Mouse (Mus musculus) megakaryocyte progenitor cell, adult 5-6 weeks (primary cell): Measurements from ENCODE around the gene Btbd11. TPM values are rescaled to one million over a fixed set of nuclear protein-coding genes. Genes with fewer than 3 reads are reported as not detected.
A peak's percentile ranks its signal among the peaks of the same experiment; 100 is the strongest.

Experiments
- ATAC-seq: replicated peaks from 2 replicates; pipeline ENCODE4 v1.8.0; 2016; ENCODE audit warnings: mild to moderate bottlenecking, moderate TSS enrichment, inconsistent platforms; ENCODE audit not compliant: poor library complexity
- total RNA-seq, 2 experiments: library from RNA; stranded (forward) in 1 of 2; stranded (reverse) in 1 of 2; fragments of 157-497, 149-512 nt in 1 of 2; fragments of 200-1000 nt in 1 of 2; gene quantifications; 2 replicates each; pipeline versions ENCODE4 v1.2.3 to v1.2.4; 2015 to 2017

Btbd11 gene
- total RNA-seq, 2 experiments from 2014 or later = 1.6 to 2.7 TPM

DNA sequence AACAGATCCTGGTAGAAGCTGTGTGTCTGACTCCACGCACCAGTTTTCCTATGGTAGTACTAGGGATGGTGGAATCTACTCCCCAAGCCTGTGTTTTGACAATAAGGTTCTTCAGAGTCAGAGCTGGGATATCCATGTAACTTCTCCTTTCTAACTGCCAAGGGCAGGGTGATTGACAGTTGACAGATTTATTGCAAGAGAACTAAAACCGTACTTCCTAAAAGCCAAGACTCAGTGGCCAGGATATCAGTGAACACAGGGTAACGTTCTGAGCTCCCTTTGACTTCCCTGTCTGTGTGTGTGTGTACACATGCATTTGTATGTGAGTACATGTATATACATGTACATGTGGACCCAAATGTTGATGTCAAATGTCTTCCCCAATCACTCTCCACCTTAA, 201.1 kb downstream of the Btbd11 start:
- ATAC-seq = peak; percentile 94

GRCm38 (mm10) chr10:85590043-85590442, 203.4 kb downstream of the Btbd11 start:
- ATAC-seq = no peak

GRCm38 (mm10) chr10:85591296-85591695, 204.7 kb downstream of the Btbd11 start:
- ATAC-seq = no peak

DNA sequence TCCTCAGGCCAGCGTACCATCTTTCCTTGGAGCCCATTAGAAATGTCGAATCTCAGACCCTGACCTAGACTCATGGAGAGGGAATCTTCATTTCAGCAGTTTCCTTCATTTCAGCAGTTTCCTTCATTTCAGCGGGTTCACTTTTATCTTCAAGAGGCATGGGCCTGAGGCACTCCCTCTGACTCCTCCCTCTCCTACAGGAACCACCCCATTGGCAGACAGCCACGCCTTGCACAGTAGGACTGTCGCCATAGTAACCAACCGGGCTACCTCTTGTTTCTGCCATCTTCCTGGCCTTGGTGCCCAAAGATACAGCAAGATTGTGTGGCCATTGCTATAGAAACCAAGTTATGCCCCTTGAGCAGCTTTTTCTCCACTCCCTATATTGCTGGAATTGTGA, 205.4 kb downstream of the Btbd11 start:
- peak; percentile 66 for ATAC-seq

- ATAC-seq = no peak
Observed at GRCm38 (mm10) chr10:85596301-85596700, 209.7 kb downstream of the Btbd11 start.

DNA sequence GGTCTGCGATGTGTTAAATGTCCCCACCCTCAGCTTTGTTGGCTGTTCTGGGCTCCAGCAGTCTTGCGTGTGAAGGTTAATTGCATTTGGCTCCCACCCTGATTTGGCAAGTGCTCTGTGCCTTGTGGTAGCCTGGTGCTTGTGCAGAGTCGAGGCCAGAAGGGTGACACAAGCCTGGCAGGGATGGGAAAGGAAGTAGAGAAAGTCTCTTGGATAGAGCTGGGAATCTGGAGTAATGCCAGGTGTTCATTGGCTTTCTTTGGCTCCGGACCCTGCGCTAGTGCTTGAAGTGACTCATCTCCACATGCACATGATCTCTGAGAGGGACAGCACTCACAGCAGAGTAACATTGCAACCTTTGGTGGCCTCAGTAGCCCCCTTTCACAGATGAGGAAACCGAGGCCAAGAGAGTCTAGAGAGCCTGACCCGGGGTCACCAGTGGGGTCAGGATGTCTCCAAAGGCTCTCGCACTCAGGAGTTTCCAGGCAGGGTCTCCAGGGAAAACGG, 211.5 kb downstream of the Btbd11 start:
- ATAC-seq = 0 out of 2 replicates have a peak, but pooled peaks have one; percentile 11

GRCm38 (mm10) chr10:85598603-85599542, 212.3 kb downstream of the Btbd11 start:
- ATAC-seq = peak; percentile 54

DNA sequence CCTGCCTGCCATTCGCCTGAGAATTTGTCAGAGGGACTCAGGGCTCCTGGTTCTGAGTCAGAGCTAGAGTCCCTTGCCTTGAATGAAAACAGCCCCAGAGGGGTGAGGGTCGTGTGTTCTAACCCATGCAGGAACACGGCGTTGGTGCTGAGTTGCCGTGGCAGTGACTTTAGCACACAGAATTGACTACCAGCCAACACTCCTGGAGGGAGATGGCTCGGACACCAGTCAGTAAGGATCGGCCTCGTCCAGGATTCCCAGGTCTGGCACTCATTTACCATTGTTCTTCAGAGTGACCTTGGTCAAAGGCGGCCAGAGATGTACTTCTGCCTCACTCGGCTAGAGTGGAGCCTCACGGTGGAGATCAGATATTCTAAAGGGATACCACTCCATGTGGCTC, 215.9 kb downstream of the Btbd11 start:
- no peak for ATAC-seq

DNA sequence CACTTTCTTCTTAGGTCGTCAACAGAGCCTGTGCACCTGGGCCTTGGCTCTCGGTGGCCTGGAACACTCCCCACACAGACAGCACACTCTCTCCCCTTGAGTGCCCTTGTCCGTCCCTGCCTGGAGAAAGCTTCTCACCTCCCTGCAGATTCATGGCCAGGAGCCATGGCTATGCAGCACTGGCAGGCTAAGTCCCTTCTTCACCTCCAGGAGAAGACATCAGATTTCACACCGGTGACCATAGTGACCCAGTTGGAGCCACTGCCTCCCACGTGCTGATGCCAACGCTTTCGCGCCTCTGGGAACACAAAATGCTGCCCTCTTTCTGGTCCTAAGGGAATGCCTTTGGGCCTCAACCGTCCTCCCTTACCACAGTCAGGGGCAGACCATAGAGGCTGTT, 217.9 kb downstream of the Btbd11 start:
- ATAC-seq = no peak

GRCm38 (mm10) chr10:85608550-85609278, 222.1 kb downstream of the Btbd11 start:
- no peak for ATAC-seq

DNA sequence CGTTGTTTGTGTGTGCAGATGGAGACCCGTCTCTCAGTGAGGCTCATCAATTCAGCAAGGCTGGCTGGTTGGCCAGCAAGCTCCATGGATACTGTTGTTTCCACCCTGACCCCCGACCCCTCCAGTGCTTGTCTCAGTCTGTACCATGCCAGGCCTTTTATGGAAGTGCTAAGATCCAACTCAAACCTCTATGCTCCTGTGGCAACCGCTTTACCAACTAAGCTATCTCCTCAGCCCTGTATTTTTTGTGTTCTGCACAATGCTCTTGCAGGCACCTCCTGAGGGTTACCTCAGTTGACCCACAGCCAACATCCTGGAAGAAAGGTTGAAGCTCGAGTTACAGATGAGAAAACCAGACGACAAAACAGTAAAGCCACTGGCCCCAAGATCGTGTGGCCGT, 230.5 kb downstream of the Btbd11 start:
- ATAC-seq = no peak

- no peak for ATAC-seq
Observed at GRCm38 (mm10) chr10:85617501-85618417, 231.1 kb downstream of the Btbd11 start.

DNA sequence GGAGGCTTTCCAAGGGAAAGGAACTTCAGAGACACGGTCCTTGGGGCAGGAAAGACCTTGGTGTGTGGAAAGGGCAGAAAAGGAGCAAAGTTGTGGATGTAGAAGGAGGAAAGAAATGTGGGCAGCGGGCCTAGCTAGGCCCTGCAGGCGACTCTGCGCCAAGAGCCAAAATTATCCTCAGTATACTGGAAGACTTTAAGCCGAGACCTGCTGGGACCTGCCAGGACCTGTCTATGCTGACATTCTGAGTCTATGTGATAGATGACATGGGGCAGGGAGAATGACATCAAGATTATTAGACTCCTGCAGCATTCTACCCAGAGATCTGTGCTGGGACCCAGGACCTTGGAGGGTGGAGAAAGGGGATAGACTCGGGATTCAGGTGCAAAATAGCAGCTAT, 234.5 kb downstream of the Btbd11 start:
- no peak for ATAC-seq

DNA sequence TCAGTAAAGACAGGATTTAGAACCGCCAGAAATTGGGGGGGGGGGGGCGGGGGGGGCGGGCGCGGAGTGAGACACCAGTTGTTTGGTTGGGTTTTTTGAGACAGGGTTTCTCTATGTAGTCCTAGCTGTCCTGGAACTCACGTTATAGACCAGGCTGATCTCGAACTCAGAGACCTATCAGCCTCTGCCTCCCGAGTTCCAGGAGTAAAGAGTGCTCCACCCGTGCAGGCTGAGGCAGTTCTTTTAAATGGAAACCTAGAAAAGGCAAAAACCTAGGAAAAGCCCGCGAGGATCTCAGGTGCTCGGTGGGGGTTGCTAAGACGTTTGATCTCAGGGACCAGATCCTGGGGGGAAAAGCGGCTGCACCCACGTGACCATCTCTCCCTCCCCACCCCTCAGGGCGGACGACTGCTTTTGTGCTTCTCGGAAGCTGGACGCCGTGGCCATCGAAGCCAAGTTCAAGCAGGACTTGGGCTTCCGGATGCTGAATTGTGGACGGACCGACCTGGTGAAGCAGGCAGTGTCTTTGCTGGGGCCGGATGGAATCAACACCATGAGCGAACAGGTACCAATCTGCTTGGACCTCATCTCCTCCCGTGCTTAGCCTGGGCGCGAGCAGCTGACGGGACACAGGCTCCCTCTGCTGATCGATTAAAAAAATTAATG, 238.0 kb downstream of the Btbd11 start:
- ATAC-seq = peak; percentile 87

DNA sequence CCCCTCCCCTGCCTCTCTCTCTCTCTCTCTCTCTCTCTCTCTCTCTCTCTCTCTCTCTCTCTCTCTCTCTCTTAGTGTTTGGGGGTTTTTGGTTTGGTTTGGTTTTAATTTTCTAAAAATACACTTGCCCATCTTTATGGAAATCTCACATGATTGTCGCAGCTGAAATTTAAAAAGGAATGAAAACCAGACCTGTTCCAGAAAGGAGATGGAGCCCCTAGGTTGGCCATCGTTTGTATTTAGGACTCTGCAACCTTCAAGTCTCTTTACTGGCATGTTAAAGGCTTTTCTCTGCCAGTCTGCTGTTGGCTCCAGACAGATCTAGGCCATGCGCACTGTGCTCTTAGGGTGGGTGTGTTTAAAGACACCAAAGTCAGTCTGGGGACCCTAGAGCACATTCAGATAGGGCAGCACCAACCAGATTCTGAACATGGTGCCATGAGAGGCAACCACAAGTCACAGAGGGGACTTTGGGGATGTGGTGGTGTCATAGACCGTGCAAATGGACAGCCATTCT, 238.6 kb downstream of the Btbd11 start:
- no peak for ATAC-seq

- ATAC-seq = no peak
Observed at GRCm38 (mm10) chr10:85632030-85632429, 245.4 kb downstream of the Btbd11 start.

GRCm38 (mm10) chr10:85633577-85633976, 247.0 kb downstream of the Btbd11 start:
- ATAC-seq = no peak

- no peak for ATAC-seq
Observed at GRCm38 (mm10) chr10:85637580-85637979, 251.0 kb downstream of the Btbd11 start.

DNA sequence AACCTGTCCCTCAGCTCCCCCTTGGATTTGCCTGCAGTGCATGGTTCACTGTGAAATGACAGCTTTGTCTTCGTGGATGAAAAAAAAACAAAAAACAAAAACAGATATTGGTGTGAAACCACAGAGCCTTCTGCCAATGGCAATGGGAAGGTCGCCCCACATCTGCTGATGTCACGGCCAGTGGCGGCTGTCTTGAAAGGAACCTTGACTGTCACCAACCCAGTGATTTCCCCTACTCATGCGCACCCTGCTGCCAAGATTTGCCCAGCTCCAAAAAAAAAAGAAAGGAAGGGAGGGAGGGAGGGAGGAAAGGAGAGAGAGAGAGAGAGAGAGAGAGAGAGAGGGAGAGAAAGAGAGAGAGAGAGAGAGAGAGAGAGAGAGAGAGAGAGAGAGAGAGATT, 251.5 kb downstream of the Btbd11 start:
- no peak for ATAC-seq

GRCm38 (mm10) chr10:85639581-85639980, 253.0 kb downstream of the Btbd11 start:
- ATAC-seq = no peak
